Mouse (Mus musculus): ENCODE measurements around the gene Acer2. TPM values are rescaled to one million over a fixed set of nuclear protein-coding genes. Genes with fewer than 3 reads are reported as not detected.
"Not testable (repeated sequence)": the region's sequence is repeated elsewhere in the genome, so short reads cannot be mapped to it uniquely, and the experiment has no call there.

Acer2 gene
- total RNA-seq (2021), result 10 to 100 TPM; 18.6 to 23.0 TPM
- long read RNA-seq, experiment 1, partial matches to known transcripts, result 2 of 6 reads
- long read RNA-seq, experiment 1, other reads (novel, unspliced or antisense), result 4 of 6 reads
- long read RNA-seq, experiment 2, full-length matches to known transcripts, result 3 of 7 reads
- long read RNA-seq, experiment 2, partial matches to known transcripts, result 0 of 7 reads
- long read RNA-seq, experiment 2, other reads (novel, unspliced or antisense), result 4 of 7 reads

DNA sequence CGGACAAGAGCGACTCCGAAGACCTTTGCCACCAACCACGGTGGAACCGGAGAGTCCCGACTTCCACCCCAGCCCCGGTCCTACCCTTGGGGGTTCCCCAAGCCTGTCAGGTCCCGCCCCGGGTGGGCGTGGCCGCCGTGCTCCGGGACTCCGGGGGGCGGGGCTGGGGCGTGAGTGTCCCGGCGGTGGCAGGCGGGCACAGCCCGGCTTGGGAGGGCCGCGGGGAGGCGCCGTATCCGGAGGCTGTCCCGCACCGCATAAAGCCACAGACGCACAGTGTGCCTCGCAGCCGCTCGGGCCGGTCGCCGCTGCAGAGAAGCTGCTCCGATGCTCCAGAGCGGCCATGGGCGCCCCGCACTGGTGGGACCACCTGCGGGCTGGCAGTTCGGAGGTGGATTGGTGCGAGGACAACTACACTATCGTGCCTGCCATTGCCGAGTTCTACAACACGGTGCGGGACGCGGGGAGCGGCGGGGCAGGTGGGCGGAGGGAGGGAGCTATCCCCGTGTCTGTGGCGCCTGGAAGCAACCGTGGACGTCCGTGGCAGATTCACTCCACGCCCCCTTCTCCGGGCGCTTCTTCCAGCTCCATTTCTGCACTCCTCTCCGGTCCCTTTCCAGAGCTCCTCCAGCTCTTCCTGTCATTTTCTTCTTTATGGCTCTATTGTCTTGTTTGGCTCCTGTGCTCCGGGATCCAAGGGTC lies at the start of gene Acer2:
Gene Acer2 (plus strand): TSS at position 251 of the 702 bp plus-strand sequence.
- peak; percentile 94 to 97 for DNase-seq

DNA sequence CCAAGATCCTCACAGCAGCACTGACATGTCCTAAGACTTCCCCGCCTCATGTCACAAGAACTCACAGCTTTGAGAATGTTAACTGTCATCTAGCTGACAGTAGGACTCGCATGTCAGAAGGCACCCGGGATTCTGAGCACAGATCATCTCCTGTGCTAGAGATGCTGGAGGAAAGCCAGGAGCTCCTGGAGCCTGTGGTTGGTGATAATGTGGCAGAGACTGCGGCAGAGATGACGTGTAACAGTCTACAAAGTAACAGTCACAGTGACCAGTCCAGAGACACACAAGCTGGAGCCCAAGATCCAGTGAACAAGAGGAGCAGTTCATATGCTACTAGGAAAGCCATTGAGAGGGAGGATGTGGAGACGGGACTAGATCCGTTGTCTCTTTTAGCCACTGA lies 49.1 kb upstream of the Acer2 start:
- no peak for DNase-seq

GRCm38 (mm10) chr4:86831896-86832295 lies 42.3 kb upstream of the Acer2 start:
- DNase-seq, result no peak

DNA sequence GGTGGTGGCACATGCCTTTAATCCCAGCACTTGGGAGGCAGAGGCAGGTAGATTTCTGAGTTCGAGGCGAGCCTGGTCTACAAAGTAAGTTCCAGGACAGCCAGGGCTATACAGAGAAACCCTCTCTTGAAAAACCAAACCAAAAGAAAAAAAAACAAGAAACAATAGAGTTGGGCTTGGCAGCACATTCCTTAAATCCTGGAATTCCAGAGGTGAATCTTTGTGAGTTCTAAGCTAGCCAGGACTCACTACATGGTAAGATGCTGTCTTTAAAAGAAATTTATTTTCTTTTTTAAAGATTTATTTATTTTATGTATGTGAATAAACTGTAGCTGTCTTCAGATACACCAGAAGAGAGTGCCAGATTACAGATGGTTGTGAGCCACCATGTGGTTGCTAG lies 33.1 kb upstream of the Acer2 start:
- DNase-seq, result not testable (repeated sequence)

GRCm38 (mm10) chr4:86845384-86845783 lies 28.8 kb upstream of the Acer2 start:
- DNase-seq, result peak; percentile 49 to 65

- no peak for DNase-seq
These were observed 26.9 kb upstream of the Acer2 start for GRCm38 (mm10) chr4:86847246-86847645.

DNA sequence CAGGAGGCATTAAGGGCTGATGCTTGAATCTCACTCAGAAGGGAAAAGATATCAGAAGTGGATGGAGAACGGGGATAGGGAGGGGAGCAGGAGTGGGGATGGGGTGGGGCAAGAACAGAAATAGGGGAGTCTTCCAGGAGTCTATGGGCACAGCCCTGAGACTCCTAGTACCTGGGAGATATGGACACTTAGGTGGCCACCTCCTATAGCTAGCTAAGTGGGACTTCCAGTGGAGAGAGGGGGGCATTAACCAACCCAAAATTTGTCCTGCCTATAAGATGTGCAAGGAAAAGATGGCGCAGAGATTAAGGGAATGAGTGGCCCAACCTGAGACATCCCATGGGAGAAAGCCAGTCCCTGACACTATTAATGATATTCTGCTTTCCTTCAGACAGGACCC lies 22.9 kb upstream of the Acer2 start:
- DNase-seq, result no peak

GRCm38 (mm10) chr4:86852018-86852417 lies 22.2 kb upstream of the Acer2 start:
- no peak for DNase-seq

- DNase-seq, result no peak
These were observed 21.2 kb upstream of the Acer2 start for GRCm38 (mm10) chr4:86852813-86853590.

DNA sequence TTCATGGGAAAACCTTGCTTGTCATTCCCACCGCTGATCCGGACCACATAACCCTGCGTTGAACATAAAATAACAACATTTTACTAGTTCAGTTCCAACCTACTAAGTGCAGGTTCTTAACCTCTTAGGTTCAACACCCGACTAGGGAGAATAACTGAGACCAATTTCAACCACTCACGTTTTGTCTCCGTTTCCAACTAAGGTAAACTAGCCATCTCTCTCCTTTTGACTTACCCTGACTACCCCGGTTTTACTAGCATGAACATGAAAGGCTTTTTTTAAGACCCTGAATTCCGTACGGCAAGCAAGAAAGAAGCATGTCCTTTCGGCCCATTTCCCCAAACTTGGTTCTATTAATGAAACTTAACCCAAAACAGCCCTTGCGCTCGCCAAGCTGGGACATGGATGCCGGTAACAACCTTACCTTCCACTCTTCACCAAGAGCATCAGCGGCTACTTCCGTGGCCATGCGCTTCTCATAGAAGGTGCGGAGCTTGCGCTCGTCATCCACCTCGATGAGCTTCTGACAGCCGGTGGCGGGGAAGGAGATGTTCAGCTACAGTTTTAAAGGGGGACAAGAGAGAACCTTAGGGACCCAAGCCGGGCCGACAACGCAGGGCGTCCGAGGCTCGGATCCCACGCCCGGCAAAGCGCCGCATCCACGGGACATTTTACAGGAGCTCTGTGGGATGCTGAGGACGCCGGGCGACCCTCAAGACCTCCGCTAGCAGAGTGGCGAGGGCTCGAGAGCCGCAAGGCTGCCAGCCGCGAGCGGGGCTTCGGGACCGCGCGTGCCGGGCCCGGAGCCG lies 17.7 kb upstream of the Acer2 start:
- peak in 1 of 2 experiments; percentile 13 for DNase-seq

DNA sequence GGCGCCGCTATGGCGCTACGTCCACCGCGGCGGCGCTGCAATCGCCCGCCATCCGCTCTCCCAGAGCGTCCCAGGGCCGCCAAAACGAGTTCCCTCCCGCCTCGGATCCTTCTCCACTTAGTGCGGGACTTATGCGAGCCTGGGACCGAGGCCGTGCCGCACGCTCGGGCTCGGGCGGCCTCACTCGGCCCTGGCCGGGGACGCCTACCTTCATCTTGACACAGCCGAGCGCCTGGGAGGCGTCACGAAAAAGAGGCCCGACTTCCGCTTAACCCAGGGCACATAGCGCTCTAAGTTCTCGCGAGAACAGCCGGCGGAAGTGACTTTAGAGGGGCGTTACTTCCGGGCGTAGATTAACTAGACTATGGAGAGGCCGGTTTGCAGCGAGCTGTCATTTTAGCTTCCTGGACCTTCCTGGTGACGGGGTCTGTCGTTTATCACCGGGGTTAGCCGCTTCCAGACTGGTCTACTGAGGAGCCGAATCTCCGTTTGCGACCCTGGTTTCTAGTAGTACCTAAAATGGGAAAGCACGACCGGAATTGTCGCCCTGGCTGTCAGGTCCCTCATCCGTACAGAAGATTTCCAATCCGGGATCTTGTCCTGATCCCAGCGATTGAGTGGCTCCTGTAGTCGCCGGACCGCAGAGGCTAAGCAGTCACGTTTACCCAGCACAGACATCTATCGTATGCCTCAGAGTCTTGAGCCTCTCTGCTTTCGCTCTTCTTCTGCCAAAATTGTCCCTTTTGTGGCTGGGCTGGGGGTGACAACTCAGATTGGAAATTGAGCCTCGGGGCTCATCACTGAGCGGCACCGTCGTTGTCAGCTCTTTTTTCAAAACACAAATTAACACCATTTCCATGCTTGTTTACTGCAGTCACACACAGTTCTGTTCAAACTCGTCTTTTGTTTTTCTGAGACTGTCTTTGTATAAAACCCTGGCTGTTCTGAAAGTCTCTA lies 16.8 kb upstream of the Acer2 start, which contains the start of gene Rps6:
Gene Rps6 (minus strand): TSS at position 300 of the 957 bp plus-strand sequence.
- DNase-seq, result peak; percentile 98

DNA sequence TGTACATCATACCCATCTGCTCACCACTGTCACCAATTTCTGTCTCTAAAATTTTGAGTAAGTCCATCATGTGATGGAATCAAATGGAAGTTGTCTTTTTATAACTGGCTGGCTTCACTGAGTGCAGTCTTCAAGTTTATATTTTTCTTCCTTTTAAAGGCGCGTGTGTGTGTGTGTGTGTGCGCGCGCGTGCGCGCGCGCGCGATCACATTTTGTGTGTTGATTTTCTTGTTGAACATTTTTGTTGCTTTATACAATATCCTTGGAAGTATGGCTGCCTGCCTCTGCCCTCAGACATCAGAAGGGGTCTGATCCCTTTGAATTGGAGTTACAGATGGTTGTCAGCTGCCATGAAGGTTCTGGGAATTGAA lies 16.1 kb upstream of the Acer2 start:
- DNase-seq, result no peak

- no peak for DNase-seq
These were observed 10.1 kb upstream of the Acer2 start for GRCm38 (mm10) chr4:86864087-86864486.

DNA sequence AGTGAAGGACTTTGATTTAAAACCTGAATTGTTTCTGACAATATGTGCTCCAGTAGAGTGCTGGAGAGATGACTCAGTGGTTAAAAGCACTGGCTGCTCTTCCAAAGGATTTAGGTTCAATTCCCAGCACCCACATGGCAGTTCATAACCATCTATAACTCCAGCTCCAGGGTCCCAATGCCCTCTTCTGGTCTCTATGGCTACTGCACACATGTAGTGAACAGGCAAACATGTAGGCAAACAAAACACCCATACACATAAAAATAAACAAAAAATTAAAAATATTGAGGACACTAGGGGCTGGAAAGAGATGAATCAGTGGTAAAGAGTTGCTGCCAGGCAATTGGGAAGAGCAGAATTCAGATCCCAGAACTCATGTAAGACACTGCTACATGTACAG lies 2.2 kb upstream of the Acer2 start:
- DNase-seq, result no peak

- no peak for DNase-seq
These were observed 1.1 kb upstream of the Acer2 start for GRCm38 (mm10) chr4:86873072-86873471.

DNA sequence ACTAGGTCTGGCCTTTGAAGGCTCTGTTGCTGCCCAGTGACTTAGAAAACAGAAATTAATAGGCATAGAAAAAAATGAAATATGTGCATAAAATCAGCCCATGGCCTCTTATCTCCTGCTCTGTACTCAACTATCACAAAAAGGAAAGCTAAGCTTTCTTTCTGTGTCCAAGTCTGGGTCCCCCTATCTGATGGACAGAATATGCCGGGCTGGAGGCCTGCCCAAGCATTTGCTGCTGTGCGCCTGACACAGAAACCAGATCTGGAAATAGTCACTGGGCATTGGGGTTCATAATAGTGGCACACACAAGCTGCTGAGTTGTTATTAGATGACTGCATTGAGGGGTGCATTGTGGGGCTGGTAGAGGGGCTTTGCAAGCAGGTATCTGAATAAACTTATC lies 5.3 kb downstream of the Acer2 start:
- DNase-seq, result no peak

GRCm38 (mm10) chr4:86881178-86881577 lies 7.0 kb downstream of the Acer2 start:
- no peak for DNase-seq

DNA sequence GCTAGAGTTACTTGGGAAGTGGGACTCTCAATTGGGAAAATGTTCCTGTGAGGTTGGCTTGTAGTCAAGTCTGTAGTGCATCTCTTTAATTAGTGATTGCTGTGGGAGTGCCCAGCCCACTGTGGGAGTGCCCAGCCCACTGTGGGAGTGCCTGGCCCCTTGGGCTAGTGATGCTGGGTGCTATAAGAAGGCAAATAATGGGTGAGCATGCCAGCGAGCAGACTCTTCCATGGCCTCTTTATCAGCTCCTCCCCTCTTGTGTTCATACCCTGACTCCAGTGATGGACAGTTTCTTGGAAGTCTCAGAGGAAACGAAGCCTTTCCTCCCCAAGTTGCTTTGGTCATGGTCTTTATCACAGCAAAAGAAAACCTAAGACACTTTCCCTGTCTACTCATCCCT lies 8.2 kb downstream of the Acer2 start:
- no peak for DNase-seq

- peak; percentile 57 to 70 for DNase-seq
These were observed 10.7 kb downstream of the Acer2 start for GRCm38 (mm10) chr4:86884945-86885344.

GRCm38 (mm10) chr4:86885790-86886159 lies 11.6 kb downstream of the Acer2 start:
- peak in 1 of 2 experiments; percentile 42 for DNase-seq

Data from heart, adult 18-20 months (tissue).